Mouse (Mus musculus): ENCODE measurements at regions not wholly inside any gene's neighbourhood (a gene's known extent, or its start where the extent isn't known, plus 50 kb on each side); places are given as distances from the start of the nearest gene placed in this dataset.

DNA sequence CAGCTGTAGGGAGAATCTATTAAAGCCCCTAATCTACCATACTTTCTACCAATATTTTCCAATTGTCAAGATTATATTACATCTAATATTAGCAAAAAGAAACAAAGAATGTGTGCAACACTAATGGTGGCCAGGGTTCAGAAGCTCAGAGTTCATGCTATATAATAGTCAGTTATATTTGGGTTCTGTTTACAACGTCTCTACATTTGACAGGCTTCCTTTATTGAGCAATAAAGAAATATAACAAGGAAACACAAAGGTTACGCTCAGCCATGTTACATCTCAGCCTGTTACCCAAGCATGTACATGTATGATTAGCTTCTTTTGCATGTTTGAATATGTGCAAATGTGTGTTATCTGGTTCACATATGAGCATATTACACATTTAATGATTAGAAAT lies 247.7 kb upstream of the Speer4f2 start:
- no peak for TF ChIP-seq CTCF (conservative IDR thresholded peaks at IDR 0.05; ENCODE audit: insufficient read depth, insufficient read length, low read depth, low read length)
- no peak for TF ChIP-seq POLR2A (IDR thresholded peaks at IDR 0.05; ENCODE audit: low read depth, low read length)
